Mouse (Mus musculus): ENCODE results near the gene Ccdc121. TPM values are rescaled to one million over a fixed set of nuclear protein-coding genes. Genes with fewer than 3 reads are reported as not detected.
"Not testable (repeated sequence)": the region's sequence is repeated elsewhere in the genome, so short reads cannot be mapped to it uniquely, and the experiment has no call there.

The Ccdc121 gene
- polyA plus RNA-seq, 1 experiment from 2014 or later: not detected

DNA sequence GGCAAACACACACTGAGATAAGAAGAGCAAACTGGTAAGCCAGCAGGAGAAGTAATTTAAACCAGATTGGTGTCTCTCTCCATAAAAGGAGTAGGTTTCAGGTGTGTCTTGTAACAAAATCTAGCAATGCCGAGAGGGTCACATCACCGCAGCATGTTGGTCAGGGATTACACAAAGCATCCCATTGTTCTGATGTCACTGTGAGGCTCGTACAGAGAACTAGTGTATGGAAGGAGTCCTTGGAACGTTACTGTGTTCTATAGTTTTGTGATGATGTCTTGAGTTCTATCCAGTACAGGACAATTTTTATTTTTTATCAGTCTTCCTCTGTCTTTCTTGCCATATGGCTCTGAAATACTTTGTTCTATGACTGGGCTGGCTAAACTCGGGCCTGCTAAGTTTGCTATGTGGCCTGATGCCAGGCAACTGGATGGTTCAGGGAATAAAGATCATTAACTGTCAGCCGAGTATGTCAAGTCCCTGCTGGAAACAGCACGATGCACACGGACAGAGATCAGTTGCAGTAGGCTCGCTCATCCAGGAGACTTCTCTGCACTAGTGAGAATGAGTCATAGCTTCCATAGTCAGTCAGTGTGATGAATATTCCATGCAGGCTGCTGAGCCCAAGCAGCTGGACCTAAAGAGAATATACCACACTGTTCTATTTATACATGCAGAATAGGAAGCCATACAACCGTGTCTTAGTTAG lies 24.1 kb upstream of the Ccdc121 start:
- 23% methylated on average over 10 of the region's 10 CpGs for WGBS
- Histone ChIP-seq H3K4me3 (replicated peaks) (no peak overlapping the region), H3K9me3 (no peaks in the 10 kb centered on the region), H3K36me3 (no peaks in the 10 kb centered on the region), H3K27me3 (replicated peaks) (no peaks in the 10 kb centered on the region), H3K4me2 (replicated peaks) (peak overlapping the region; percentile 2; the same call in 1 of the 2 replicates), H3K4me1 (replicated peaks) (peaks cover 16% of the 10 kb centered on the region), H3K27ac (peak overlapping the region; percentile 57; the same call in 1 of the 2 replicates), H3K9ac (no peak overlapping the region)
- ATAC-seq: peak; percentile 69

DNA sequence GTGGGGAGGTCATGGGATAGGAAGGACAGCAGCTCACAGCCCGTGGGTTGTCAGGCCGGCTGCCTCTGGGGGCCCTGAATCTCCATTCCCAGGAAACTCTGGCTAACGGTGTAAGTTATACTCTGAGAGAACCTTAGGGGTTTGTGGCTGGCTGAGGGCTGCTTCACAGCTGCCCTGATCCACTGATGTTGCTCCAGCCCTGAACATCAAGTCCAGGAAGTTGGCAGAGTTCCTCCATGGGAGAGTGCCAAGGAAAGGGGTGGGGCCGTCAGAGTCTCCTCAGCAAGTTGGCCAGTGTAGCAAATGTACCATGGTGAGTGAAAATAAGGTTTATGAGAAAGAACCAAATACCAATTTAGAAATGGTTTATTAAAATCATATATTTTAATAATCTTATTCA lies 18.1 kb upstream of the Ccdc121 start:
- Histone ChIP-seq H3K36me3 (no peaks in the 10 kb centered on the region), H3K9me3 (no peaks in the 10 kb centered on the region), H3K27ac (no peak overlapping the region), H3K4me3 (replicated peaks) (no peak overlapping the region), H3K27me3 (replicated peaks) (no peaks in the 10 kb centered on the region), H3K4me2 (replicated peaks) (no peak overlapping the region), H3K4me1 (replicated peaks) (no peaks in the 10 kb centered on the region), H3K9ac (no peak overlapping the region)
- 49% methylated on average over 4 of the region's 4 CpGs for whole genome bisulfite sequencing
- ATAC-seq: no peak

DNA sequence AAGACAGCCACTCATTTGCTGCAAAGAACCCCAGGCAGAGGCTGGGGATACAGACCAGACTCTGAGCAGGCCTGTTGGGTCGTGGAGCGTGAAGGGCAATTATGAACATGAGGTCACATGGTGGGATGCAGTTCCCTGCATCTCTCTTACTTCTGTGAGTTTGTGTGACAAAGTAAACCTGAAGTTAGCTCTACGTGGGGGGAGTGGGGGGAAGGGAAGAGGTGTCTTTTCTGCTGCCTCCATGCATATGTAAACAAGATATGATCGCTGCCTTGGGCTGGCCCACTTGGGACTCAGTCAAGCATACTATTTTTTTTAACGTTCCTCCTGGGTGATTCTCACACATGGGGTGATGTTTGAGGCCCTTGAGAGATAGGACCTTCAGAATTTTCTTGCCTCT lies 14.7 kb upstream of the Ccdc121 start:
- Histone ChIP-seq H3K9me3 (no peaks in the 10 kb centered on the region), H3K27me3 (replicated peaks) (no peaks in the 10 kb centered on the region), H3K4me2 (replicated peaks) (no peak overlapping the region), H3K27ac (no peak overlapping the region), H3K36me3 (no peaks in the 10 kb centered on the region), H3K4me1 (replicated peaks) (no peaks in the 10 kb centered on the region), H3K4me3 (replicated peaks) (no peak overlapping the region), H3K9ac (no peak overlapping the region)
- ATAC-seq: no peak
- 46% methylated on average over 5 of the region's 5 CpGs for WGBS

DNA sequence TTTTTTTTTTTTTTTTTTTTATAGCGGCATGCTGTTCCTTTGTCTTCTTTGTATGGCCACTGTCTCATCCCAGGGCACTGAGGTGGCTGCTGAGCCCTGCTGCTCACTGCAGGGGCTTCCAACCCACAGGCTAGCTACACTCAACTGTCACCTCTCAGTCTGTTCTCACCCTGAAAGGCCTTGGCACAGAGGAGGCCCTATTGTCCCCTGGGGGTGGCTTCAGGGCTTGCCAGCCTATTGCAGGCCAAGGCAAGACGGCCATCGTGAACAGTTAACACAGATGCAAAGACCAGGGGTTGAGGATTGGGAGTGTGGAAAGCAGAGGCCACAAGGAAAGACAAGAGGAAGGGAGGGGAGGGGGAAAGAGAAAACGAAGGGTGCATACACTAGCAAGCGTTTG lies 12.6 kb upstream of the Ccdc121 start:
- no peaks in the 10 kb centered on the region for H3K36me3 ChIP-seq
- ATAC-seq: 0 out of 2 replicates have a peak, but pooled peaks have one; percentile 34
- H3K4me1 ChIP-seq (replicated peaks): no peaks in the 10 kb centered on the region
- H3K9me3 ChIP-seq: no peaks in the 10 kb centered on the region
- no peaks in the 10 kb centered on the region for H3K27me3 ChIP-seq (replicated peaks)
- WGBS: 79% methylated on average over 5 of the region's 5 CpGs
- no peak overlapping the region for H3K4me2 ChIP-seq (replicated peaks)
- no peak overlapping the region for H3K4me3 ChIP-seq (replicated peaks)
- H3K9ac ChIP-seq: no peak overlapping the region
- no peak overlapping the region for H3K27ac ChIP-seq

DNA sequence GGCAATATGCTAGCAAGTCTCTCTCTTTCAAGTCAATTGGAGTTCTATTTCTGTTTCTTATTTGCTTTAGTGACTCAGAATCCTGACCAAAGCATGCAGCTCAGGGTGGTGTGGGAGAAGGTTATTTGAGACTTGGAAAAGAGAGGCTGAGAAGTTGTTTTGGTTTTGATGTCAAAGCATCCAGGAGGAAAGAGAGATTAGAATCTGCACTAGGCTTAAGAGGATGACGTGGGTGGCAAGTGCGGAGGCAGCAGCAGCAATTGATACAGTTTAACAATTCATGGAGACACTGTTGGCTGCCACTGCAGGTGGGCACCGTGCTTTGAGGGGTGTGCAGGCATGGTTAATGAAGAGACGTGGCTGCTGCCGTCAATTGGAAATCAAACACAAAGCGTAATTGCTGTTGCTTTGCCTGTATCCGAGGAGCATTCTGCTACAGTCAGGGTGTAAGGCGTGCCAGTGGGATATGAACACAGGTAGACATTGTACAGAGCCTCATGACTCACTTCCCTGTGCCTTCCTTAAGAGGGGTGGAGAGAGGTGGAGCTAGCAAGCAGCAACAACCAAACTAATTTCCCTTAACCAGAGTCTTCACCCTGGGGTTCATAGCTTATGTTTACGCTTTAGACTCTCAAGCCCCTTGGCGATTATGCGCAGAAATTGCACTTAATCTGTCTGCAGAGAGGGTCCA lies 10.3 kb upstream of the Ccdc121 start:
- no peaks in the 10 kb centered on the region for H3K9me3 ChIP-seq
- peak; percentile 77; the same call in 1 of the 2 replicates for ATAC-seq
- no peaks in the 10 kb centered on the region for H3K4me1 ChIP-seq (replicated peaks)
- H3K27me3 ChIP-seq (replicated peaks): no peaks in the 10 kb centered on the region
- H3K4me2 ChIP-seq (replicated peaks): no peak overlapping the region
- H3K4me3 ChIP-seq (replicated peaks): no peak overlapping the region
- H3K36me3 ChIP-seq: no peaks in the 10 kb centered on the region
- H3K27ac ChIP-seq: no peak overlapping the region
- WGBS: 63% methylated on average over 11 of the region's 11 CpGs
- H3K9ac ChIP-seq: no peak overlapping the region

DNA sequence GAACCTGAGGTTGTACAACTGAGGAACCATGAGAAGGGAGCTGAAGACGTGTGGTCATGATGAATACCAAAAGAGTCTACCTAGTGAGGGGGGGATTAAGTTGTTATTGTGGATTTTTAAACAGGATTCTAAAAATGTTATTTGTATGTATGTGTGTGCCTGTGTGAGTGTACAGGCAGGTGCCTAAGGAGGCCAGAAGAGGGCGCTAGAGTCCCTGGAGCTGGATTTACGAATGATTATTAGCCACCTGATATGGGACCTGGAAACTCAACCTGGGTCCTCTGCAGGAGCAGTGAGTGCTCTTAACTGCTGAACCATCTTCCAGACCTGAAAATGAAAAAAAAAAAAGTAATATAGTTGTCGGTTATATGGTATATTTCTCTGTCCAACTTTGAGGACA lies 7.9 kb upstream of the Ccdc121 start:
- WGBS: 76% methylated on average over 4 of the region's 4 CpGs

DNA sequence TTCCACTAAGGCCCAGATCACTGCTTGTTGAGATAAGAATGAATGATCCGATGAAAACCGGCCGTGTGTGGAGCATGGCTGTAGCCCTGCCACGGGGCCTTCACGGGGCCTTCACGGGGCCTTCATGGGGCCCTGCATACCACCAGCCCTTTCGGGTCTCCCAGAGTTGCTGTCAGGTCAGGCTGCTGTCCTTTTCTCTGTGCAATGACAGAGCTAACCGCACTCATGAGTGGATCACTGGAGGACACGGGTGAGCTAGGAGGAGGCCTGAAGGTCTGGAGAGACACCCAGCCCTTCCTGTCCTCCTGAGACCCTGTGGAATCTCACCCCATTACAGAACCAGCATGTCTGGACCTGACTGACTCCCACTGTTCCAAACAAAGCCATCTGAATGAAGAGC lies 6.8 kb upstream of the Ccdc121 start:
- H3K9me3 ChIP-seq: no peaks in the 10 kb centered on the region
- H3K9ac ChIP-seq: no peak overlapping the region
- WGBS: 86% methylated on average over 9 of the region's 9 CpGs
- H3K4me1 ChIP-seq (replicated peaks): no peaks in the 10 kb centered on the region
- H3K27ac ChIP-seq: no peak overlapping the region
- no peak overlapping the region for H3K4me2 ChIP-seq (replicated peaks)
- H3K36me3 ChIP-seq: no peaks in the 10 kb centered on the region
- no peaks in the 10 kb centered on the region for H3K27me3 ChIP-seq (replicated peaks)
- ATAC-seq: no peak
- H3K4me3 ChIP-seq (replicated peaks): no peak overlapping the region

More for the DNA sequence above, 7.9 kb upstream of the Ccdc121 start:
- Histone ChIP-seq H3K4me2 (replicated peaks) (no peak overlapping the region), H3K4me3 (replicated peaks) (no peak overlapping the region), H3K36me3 (no peaks in the 10 kb centered on the region), H3K27me3 (replicated peaks) (no peaks in the 10 kb centered on the region), H3K27ac (no peak overlapping the region), H3K4me1 (replicated peaks) (no peaks in the 10 kb centered on the region), H3K9me3 (no peaks in the 10 kb centered on the region), H3K9ac (no peak overlapping the region)
- no peak for ATAC-seq

DNA sequence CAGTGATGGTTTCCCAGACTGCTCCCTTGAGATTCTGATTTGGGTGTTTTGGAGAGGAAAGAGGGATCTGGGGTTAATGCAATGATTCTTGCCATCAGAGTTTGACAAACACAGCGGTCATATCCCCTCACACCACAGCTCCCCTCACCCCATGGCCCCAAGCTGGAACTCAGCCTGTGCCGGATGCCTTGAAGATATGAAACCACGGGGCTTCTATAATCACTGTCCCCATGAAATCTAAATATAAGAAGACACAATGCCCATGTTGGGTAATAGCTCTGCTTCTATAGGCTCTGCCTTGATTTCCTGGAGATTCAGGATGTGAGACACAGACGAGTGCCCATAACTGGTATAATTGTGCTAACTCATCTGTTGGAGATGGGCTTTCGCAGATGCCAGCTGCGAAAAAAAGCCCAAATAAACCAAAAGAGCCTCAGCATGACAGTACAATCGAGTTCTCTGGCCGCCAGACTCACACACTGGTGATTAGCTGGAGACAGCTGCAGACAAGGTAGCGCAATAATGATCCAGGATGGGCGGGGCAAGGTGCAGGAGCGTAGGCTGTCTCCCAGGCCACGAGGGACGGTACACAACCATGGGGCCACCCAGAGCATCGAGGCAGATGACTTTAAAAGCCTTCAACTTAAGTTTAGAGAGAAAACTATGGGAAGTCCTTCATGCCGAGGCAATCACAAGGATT lies 1.3 kb upstream of the Ccdc121 start:
- no peaks in the 10 kb centered on the region for H3K9me3 ChIP-seq
- no peak overlapping the region for H3K27ac ChIP-seq
- no peak overlapping the region for H3K9ac ChIP-seq
- ATAC-seq: no peak
- H3K4me3 ChIP-seq (replicated peaks): no peak overlapping the region
- no peak overlapping the region for H3K4me2 ChIP-seq (replicated peaks)
- WGBS: 58% methylated on average over 15 of the region's 15 CpGs
- H3K4me1 ChIP-seq (replicated peaks): no peaks in the 10 kb centered on the region
- no peaks in the 10 kb centered on the region for H3K36me3 ChIP-seq
- H3K27me3 ChIP-seq (replicated peaks): no peaks in the 10 kb centered on the region

DNA sequence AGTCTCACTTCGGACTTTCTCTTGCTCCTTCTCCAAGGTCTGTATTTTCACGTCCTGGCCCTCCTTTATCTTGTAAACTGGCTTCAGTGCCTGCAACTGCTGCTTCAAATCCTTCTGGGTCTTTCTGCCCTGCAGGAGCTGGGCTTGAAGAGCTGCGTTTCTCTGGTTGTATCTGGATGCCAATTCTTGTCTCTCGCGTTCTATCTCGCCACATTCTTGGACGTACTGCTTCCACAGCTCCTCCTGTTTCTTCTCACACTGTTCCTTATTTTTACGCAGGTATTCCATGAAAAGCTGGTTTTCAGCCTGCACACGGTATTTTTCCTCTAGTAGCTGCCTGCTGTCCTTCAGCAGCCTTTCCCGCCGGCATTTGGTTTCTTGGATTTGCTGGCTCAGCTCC lies 396 bp downstream of the Ccdc121 start:
- not testable (repeated sequence) for H3K4me2 ChIP-seq (replicated peaks); H3K9ac ChIP-seq; H3K27ac ChIP-seq; H3K27me3 ChIP-seq (replicated peaks); H3K4me3 ChIP-seq (replicated peaks); H3K36me3 ChIP-seq; ATAC-seq; H3K4me1 ChIP-seq (replicated peaks); H3K9me3 ChIP-seq
- 72% methylated on average over 11 of the region's 11 CpGs for WGBS

DNA sequence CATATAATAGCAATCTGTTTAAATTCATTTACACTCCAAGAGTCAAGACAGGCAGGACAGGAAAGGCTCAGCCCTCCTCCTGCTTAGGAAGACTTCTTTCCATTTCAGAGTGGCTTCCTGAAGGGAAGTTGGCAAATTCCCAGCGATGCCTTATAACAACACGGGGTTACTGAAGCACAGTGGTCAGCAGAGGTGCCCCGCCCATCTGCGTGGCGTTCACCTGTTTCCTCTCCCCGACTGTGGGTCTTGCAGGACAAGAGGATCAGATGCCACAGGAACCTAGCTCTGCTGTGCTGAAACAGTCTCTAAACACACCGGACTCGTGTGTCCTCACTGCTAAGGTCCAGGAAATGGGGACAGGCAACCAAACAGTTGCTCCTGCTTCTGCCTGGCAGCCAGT lies 5.9 kb downstream of the Ccdc121 start:
- ATAC-seq: no peak
- no peak overlapping the region for H3K27ac ChIP-seq
- no peaks in the 10 kb centered on the region for H3K27me3 ChIP-seq (replicated peaks)
- H3K4me2 ChIP-seq (replicated peaks): no peak overlapping the region
- H3K4me1 ChIP-seq (replicated peaks): no peaks in the 10 kb centered on the region
- WGBS: 51% methylated on average over 8 of the region's 8 CpGs
- no peak overlapping the region for H3K4me3 ChIP-seq (replicated peaks)
- no peaks in the 10 kb centered on the region for H3K9me3 ChIP-seq
- H3K36me3 ChIP-seq: no peaks in the 10 kb centered on the region
- H3K9ac ChIP-seq: no peak overlapping the region

DNA sequence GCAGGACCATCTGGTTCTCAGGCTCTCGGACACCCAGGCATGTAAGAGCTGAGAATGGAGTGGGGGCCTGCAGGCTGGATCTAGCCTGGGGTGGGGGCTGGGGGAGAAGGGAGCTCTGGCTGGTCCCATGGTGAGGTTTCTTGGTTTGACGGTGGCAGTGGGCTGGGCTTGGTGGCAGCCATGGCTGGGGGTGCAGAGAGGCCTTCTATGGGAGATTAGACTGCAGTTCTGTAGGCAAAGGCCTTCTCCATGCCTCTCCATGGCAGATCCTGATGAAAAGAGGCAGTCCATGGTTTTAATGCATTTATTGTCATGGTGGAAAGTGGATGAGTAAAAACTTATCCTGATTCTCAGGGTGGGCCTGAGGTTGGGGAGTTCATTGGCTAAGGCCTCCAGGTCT lies 7.8 kb downstream of the Ccdc121 start:
- Histone ChIP-seq H3K27ac (no peak overlapping the region), H3K9me3 (no peaks in the 10 kb centered on the region), H3K4me2 (replicated peaks) (no peak overlapping the region), H3K27me3 (replicated peaks) (no peaks in the 10 kb centered on the region), H3K9ac (no peak overlapping the region), H3K36me3 (no peaks in the 10 kb centered on the region), H3K4me3 (replicated peaks) (no peak overlapping the region), H3K4me1 (replicated peaks) (no peaks in the 10 kb centered on the region)
- no peak for ATAC-seq
- 97% methylated on average over 2 of the region's 2 CpGs for WGBS

DNA sequence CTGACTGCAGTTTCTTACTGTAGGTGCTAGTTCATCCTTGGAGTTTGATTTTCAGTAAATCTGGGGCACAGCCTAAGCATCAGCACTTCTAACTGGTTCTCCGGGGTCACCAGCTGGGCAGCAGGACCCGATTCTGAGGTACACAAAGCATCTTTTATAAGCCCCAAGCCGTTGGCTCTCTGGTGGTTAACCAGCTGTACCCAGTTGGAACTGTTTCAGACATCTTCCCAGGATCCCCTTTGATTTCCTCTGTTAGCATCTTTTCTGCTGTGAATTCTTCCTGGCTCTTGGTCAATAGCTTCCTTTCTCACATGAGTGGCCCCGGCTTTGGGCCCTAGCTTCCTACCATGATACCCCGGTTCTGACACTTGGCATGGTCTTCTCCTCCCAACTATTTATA lies 26.6 kb downstream of the Ccdc121 start:
- ATAC-seq: no peak
- Histone ChIP-seq H3K36me3 (no peaks in the 10 kb centered on the region), H3K4me2 (replicated peaks) (no peak overlapping the region), H3K4me1 (replicated peaks) (no peaks in the 10 kb centered on the region), H3K9me3 (no peaks in the 10 kb centered on the region), H3K27me3 (replicated peaks) (no peaks in the 10 kb centered on the region), H3K27ac (no peak overlapping the region), H3K4me3 (replicated peaks) (no peak overlapping the region), H3K9ac (no peak overlapping the region)
- WGBS: 72% methylated on average over 5 of the region's 5 CpGs

Measured in intestine, embryonic 15.5 days (tissue).